Mouse (Mus musculus) gonadal fat pad, adult 2 months (tissue): ENCODE measurements around the gene Xpc. TPM values are rescaled to one million over a fixed set of nuclear protein-coding genes. Genes with fewer than 3 reads are reported as not detected.

ENCODE experiments used
- DNase-seq: peaks from one replicate; pipeline ENCODE4 v3.0.0-alpha.2; 2012; ENCODE audit warnings: low read depth
- polyA plus RNA-seq: library from polyadenylated mRNA; depleted of rRNA; stranded (reverse); fragments of >200 nt; gene quantifications from 2 replicates; pipeline ENCODE4 v1.2.3, GENCODE M21; 2012; rRNA removed

Gene Xpc
- polyA plus RNA-seq: 12.1 and 14.3 TPM in 2 replicates

DNA sequence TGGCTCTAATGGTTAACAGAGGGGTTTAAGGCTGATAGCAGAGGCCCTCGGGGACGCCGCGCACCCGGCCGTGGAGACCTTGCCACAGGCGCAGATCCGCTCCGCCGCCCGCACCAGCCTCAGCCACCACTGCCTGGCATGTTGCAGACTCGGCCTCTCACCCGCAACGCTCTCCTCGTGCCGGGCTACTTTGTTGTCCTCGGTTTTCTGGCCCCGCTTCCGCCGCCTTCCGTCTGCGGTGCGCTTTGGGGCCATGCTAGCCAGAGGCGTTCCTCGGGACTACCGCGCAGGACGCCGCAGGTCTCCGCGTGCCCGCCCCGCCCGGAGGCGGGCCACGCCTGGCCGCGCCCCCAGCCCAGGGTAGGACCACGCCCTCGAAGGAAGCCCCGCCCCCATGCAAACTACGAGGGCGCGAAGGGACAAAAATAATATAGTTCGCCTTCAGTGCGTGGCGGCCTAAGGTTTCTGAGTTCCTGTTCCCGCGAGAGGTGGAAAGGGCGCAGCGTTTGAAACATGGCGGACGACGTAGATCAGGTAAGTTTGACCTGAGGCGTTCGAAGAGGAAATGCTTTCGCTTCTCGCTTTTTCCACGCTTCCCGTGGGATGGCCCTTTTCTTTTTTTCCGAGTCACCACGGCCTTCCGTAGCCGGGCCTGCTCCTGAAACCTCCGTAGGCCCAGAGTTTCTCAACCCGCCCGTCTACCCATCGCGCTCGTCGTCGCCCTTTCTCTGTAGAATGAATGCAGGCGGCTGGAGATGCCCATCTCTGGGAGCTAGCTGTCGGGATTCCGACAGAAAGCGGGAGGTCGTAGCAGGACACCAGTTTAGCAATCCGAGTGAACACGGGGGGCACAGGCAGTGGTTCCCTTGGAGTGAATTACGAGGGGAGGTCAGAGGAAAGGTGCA, at the start of gene Xpc, which contains the start of gene Lsm3:
Gene Xpc, minus strand, starts transcription at position 344 of the 905 bp plus-strand sequence.
Gene Lsm3, plus strand, starts transcription at position 384 of the 905 bp plus-strand sequence.
- peak; percentile 75 for DNase-seq

DNA sequence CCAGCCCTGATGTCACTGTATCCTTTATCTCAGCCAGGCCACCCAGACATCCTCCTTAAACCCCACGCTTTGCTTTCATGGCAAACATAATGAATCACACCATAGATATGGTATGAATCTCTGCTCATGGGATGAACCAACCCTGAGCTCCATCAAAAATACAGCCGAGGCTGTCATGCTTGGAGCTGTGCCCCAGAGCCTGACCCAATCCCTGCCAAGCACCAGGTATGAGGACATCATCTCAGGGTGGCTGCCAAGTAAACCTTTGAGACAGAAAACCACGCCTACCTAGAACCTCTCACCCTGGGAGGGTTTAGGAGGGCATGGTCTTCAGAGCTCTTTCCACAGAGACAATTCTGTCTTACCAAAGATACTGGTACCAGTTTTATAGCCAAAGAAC, 47.3 kb upstream of the Xpc start:
- DNase-seq: no peak

DNA sequence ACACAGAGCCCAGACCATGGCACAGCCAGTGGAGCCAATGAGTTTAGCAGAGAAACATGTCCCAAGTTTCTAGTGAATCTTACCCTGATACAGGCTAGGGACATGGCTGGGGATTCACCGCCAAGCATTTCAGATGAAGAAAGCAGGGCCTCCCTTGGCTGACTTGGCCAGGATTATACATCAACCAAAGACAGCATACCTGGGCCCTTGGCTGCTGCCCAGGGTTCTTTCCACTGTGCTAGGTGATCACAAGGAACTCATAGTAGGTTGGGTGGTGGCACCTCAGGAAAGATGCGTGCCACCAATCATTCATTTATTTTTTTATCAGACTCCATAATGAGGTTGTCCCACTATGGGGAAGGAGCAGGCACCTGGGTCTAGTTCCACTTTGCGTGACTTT, 44.5 kb upstream of the Xpc start:
- DNase-seq: no peak

DNA sequence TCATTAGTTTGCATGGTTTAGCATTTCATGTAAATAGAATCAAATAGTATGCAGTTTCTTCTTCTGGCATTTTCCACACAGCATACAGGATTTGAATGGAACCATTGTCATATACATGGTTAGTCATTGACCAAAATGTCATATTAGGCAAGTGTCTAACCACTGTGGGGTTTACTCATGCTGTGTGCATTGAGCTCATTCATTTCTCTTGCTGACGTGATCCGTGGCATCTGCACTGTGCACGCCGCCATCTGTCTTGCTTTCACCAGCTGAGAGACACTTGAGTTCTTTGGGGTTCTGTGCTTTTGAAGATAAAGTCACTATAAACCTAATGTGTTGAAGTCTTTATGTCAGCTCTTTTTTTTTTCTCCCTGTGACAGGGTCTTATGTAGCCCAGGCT, 43.7 kb upstream of the Xpc start:
- DNase-seq: no peak

DNA sequence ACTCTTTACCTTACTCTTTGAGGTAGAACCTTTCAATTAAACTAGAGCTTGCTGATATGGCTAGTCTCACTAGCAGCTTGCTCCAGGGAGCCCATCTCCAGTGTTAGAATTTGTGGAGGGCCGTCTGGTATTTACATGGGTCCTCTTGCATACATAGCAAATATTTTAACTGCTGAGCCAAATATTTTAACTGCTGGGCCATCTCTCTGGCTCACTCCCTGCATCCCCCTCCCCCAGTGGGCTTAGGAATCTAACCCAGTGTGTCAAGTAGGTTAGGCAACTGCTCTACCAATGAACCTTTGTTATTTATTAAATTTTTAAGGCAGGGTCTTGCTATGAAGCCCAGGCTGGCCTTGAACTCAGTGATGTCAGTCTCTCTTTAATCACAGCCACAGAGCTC, 42.9 kb upstream of the Xpc start:
- no peak for DNase-seq

DNA sequence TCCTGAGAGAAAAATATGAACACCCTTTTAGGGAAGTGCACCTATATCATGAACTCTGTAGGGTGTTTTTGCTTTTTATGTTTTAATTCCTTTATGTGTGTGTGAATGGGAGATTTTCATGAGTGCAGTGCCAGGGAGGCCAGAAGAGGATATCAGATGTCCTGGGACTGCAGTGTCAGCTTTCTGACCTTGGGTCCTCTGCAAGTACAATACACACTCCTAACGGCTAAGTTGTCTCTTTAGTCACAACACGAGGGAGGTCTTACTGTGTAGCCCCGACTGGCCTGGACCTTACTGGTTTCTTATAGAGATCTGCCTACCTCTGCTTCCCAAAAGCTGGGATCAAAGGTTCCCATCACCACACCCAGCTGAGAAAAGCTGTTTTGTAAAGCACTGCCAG, 37.0 kb upstream of the Xpc start:
- DNase-seq: no peak

DNA sequence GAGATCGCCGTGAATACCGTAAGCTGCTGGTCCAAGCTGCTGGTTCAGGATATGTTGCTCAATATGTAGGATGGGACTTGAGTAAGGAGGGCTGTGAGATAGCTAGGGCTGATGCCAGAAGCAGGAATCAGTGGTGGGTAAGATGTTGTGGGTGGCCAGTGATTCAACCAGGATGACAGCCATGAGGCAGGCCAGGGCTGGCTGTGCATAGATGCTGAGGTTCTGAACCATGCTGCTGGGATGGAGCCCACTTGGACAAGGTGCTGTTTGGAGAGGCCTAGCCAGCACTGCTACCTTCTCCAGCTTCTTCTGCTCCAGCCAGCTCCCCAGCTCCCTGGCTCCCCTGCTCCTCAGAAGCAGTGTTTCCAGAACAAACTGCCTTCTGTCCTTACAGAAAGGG, 36.0 kb upstream of the Xpc start:
- no peak for DNase-seq

DNA sequence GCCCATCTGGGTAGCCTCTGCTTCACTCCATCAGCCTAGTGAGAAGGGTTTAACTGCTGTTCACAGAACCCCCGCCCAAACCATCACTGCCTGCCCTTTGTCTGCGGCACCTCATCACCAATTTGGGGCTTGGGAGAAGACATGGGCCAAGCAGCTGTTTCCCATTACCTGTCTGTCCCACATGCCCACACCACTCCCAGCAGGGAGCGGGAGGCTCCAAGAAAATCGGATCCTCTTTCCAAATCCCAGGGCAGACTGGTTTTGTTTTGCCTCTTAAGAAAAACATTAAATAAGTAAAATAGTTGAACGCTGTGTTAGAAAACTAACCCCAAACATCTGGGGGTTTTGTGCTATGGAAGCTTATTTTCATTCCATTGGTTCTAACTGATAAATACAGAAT, 33.9 kb upstream of the Xpc start:
- DNase-seq: no peak

DNA sequence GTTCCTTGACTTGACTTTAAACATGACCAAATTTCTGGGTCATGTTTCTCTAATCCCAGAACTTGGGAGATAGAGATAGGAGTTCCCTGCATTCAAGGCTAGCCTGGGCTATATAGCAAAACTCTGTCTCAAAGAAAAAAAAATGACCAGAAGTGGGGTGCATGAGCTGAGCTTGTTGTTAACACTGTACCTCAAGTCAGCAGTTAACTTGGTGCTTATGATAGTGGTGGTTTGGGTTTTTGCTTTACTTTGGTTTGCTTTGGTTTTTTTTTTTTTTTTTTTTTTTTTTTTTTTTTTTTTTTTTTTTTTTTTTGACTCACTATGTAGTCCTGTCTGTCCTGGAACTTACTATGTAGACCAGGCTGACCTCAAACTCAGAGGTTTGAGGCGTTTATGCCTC, 31.6 kb upstream of the Xpc start:
- no peak for DNase-seq

DNA sequence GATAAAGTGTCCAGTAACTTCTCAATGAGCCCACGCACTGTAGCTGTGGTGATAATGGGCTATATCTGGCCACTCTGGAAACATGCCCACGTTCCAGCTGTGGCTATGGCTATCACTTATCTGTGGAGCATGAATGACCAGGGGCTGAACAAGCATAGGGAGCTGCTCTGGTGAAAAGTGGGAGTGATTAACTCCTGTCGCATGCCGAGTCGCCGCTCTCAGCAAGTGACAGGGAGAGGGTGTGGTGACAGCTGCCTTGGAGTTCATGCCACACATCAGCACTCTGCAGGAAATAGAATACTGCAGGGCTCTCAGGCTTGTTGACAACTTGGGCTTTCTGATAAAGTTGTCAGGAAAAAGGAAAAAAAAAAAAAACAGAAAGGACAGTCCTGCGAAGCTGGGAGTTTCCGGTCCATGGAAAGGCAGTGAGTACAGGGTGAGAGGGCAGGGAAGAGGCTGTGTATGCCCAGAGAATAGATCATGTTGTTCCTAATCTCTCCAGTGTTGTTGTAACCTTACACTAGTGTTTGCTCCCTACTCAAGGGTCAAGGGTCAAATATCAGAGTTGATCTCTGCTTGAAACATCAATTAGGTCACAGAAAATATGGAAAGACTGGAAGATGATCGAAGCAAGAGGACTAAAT, 30.7 kb upstream of the Xpc start:
- DNase-seq: no peak

DNA sequence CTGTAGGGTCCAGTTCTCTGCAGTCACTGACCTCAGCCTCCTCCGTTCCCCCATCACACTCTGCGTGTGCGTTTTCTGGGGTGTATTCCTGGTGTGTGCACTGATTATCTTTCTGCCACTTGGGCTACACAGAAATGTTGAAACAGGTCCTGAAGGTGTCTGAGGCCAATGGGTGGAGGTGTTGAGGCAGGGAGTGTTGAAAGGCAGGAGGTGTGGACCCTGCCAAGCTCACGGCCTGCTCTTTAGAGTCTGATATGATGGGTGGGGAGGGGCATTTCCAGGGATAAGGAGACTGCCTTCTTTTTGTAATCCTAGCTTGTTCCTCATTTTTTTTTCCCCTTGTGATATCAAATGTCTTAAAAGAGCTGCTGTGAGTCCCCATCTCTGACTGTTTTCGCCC, 27.4 kb upstream of the Xpc start:
- DNase-seq: no peak

DNA sequence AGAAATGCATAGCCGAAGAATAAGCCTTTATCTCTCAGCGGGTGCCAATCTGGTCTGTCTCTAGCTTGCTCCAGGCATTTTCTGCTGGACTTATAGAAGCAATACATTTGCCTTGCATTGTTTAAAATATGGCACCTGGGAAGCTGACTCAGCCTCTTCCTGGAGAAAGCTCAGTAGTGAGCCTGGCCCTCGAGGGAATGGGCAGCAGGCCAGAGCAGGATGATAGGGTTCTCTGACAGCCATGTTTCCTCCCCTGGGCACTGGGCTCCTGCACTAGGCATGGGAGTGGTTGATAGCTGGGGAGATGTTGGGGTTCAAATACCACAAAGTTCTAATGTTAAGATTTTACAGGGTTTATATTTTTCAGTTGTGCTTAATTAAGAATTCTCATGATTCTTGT, 25.6 kb upstream of the Xpc start:
- no peak for DNase-seq

DNA sequence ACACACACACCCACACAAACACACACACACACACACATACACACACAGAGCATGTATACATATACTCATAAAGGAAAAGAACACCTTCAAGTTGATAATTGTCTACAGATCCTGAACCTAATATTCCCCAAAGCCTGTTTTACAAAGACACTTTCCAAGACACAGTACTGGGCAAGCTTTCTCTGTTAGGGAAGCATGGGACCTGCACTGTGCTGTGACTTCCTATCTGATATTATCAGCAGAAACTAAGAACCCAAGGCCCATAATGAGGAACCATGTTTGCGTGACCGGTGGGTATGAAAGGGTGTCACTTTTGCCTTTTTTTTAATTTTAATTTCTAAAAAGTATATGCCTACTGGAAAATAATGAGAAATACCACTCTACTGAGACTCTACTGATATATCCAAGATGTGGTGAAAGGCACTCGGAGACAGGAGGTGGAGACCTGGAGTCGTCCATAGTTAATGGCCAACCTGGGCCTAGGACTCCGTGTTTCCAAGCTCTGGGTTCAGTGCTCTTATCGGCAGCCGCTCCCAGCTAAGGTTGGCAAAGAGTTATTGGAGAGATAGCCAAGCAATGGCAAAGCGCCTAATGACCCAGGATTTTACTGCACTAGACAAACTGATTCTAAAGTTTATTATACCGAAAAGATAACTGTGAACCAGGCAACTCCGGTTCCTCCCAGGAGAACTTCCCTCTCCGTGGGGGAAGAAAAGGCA, 20.5 kb upstream of the Xpc start:
- DNase-seq: no peak

DNA sequence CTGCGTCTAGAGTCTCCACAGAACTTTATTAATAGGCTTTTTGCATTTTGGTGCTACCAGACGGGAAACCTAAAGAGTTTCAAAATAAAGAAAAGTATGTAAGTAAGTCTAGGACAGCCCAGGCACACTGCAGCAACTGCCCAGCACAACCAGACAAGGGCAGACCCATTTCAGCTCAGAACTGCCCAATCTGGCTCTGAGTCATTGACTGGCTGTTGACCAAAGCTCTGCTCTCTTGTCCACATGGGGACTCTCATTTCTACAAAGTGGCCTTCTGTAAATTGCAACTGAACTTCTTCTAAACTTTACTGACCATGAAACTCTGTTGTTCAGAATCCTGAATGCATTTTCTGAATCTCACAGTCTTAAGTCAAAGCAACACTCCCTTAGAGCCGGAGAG, 19.5 kb upstream of the Xpc start:
- DNase-seq: no peak

DNA sequence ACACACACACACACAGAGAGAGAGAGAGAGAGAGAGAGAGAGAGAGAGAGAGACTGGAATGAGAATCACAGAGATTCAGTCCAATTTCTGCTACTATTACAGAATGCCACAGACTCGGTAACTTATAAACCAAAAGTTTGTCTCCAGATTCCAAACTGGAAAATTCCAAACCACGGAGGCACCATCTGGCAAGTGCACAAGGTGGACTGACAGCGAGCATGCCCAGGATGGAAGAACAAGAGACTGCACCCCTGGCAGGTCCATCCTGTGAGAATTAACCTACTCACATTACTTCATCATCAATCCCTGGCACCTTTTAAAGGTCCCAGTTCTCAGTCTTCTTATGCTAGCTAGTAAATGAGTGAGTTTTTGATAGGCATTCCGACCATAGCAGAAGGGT, 18.6 kb upstream of the Xpc start:
- DNase-seq: no peak

DNA sequence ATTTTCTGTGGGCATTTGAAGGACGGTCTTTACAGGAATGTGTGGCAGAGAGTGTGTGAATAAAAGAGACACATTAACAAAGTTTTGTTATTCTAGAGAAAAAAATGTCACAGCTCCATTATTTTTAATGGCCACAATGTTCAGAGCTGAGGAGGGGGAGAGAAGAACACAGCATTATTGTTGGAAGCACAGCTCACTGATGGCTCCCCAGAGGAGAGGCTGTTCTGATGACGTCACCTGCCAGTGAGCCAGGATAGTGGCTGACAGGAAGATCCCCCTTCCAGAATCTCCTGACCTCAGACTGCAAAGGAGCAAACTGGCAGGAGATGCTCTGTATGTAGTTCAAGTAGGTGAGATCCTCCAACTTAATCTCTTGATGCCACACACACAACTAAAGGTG, 18.1 kb upstream of the Xpc start:
- no peak for DNase-seq

DNA sequence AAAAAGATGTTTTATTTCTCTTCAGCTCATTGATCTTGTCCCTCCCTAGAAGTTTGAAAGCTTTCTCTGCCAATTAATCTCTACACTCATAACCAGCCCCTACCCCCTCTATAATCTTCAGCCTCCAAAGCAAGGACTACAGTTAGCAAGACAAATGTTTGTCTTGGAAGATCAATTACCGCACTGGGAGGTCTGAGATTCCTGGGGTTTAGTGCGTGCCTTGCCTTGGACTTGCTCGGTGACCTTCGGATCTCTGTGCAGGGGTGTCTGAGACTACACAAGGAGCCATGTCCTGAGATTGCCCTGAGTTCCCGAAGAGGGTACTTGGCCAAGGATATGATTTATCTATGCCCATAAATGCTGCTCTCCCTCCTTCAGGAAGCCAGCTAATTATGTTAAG, 17.7 kb upstream of the Xpc start:
- no peak for DNase-seq

DNA sequence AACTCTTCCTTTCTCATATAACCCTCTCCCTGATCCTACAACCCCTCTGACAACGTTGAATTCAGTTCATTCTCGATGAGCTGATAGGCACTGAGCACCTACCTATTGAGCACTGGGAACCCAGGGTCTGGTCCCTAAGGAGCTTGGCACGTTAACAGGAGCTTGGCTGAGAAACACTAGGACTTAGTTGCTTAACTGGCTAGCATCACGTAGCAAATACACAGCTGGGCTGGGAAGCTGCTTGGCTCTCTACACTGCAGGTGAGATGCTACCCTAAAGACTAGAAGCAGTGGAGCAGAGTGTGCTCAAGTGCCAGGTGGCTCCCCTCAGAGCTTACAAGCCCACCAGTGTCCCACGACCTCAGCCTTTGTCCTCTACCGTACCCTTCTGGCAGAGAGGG, 17.0 kb upstream of the Xpc start:
- no peak for DNase-seq

DNA sequence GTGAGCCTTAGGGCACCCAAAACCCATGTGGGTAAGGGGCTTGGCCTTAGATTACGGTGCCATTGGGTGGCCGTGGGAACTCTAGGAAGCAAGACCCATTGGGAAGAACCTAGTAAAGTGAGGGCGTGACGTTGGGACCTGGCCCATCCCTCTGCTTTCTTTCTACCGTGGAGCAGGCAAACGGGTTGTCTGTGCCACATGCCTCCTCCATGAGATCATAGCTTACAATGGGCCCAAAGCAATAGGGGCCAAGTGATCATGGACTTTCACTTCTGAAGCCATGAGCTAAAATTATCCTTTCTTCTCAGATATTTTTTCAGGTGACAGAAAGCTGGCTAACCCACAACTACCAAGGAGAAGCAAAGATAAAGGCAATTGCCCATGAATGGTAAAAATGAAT, 15.6 kb upstream of the Xpc start:
- no peak for DNase-seq

DNA sequence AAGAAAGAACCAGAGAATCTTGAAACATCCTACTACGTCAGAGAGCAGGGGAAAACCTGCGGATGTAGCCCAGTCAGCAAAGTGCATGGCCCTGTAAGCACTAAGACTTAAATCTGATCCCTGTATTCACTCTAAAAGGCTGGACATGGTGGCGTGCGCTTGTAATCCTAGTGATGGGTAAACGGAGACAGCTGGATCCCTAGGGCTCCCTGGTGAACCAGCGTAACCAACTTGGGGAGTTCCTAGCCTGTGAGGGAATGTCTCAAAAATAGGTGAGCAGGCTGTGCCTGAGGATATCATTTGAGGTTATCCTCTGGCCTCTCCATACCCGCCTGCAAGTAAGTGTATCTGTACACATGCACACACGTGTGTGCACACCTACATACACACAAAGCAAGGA, 15.0 kb upstream of the Xpc start:
- DNase-seq: no peak

DNA sequence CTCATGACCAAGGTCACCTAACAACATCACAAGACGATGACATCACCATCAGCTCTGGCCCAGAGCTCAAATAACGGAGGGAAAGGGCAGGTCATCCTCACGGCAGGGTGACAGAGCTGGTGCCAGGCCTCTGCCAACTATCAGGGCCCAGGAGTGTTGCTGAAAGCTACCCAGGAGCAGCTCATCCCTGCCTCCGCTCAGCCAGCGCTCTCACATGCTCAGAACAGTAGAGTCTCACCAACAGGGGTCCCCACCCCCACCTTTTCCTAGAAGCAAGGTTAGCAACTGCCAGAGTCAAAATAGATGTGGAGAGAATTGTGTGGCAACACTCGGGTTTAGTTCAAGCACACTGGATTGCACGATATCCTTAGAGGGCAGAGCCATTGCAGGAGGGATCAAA, 12.6 kb upstream of the Xpc start:
- DNase-seq: no peak

DNA sequence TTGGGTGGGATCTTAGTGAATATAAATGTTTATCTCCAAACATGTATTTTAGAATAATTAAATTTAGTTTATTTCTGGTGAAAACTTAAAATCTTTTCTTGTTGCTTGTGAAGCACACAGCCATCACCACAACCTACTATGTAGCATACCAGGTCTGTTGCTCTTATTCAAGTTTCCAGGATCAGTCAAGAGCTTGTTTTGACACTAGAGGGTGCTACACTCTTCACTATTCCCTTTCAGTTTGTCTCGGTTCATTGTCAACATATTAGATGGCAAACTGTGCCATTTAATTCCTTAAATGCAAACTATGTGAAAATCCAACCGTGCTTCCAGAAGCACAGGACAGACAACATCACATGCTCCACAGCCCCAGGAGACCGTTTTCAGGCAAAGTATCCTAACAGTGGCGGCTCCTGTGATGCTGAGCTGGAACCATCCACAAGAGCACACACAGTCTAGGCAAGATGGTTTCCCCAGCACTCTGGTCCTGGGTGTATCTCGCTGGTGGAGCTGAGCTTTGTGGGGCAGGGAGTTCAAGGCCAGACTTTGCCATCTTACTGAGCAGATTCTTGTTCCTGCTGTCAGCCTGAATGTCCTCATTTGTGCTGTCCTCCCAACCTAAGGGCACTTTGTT, 11.7 kb upstream of the Xpc start:
- no peak for DNase-seq
